Comparison of ENCODE assay signal across 9 mouse cellular contexts in the genomic region with DNA sequence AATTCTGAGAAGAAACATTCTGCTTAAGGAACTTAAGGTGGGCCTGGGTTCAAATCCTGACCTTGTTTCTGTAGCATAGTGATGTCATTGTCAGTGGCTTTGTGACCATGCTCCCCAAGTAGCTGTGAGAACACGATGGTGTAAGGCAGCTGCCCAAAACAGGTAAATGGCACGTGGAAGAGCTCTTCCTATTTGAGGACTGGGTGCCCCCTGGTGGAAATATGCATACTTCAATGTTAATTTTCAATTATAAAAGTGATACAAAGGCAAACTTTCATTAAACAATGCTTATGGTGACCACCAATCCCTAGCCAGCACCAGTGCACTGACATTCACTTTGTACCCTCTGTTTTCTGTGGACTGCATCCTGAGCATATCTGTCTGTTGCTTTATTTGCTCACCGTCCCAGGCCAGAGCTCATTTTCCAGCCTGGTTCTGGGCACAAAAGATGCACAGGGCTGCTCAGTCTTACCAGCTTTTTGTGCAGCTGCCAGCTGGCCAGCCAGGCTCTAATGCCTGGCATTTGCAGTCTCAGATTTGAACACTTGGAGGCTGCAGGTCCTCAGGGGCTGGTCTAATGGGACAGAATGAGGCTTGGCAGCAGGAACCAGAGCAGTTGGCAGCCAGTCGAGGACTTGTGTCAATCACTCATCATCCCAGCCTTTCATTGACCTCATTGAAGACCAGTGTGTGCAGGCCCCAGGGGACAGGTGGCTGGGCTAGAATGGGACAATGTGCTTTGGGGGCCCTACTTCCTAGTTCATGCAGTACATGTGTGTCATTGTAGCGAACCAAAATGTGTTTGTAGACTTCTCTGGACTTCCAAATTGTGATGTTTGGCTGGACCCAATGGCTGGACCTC. TPM values are rescaled to one million over a fixed set of nuclear protein-coding genes. Genes with fewer than 3 reads are reported as not detected.
DNase-seq lines count a peak whose midpoint lies in the region; ATAC-seq and TF ChIP-seq lines count a peak whose summit lies in the region.
"Had no signal": no experiment of that assay in that cellular context is flagged by ENCODE, and none has a peak within 500 bp of the region (broad histone marks: within the 10 kb centered on the region; RNA-seq: fewer than 3 reads in every experiment).

No protein-coding gene starts in this region.

- H3K4me1 ChIP-seq in forebrain, postnatal 0 days (ENCODE audit: insufficient read depth): no peaks in the 10 kb centered on the region
- H3K4me1 ChIP-seq: limb, embryonic 13.5 days had no signal

- peak; percentile 62 for TF ChIP-seq CTCF in forebrain, postnatal 0 days (IDR thresholded peaks at IDR 0.05; ENCODE audit: low read depth)

- no peaks in the 10 kb centered on the region for H3K36me3 ChIP-seq in forebrain, postnatal 0 days (ENCODE audit: insufficient read depth)
- no peaks in the 10 kb centered on the region for H3K36me3 ChIP-seq in splenic B cell, adult 2 months (ENCODE audit: control insufficient read depth, insufficient read depth, low read length, poor library complexity, severe bottlenecking)
- H3K36me3 ChIP-seq: limb, embryonic 13.5 days had no signal

- H3K27ac ChIP-seq in forebrain, postnatal 0 days (ENCODE audit: low read depth, low read length): no peak overlapping the region
- H3K27ac ChIP-seq: limb, embryonic 13.5 days had no signal

- H3K27me3 ChIP-seq in forebrain, postnatal 0 days (ENCODE audit: insufficient read depth, low read length): peaks cover 8% of the 10 kb centered on the region; the same call in 1 of the 2 replicates
- no peaks in the 10 kb centered on the region for H3K27me3 ChIP-seq in splenic B cell, adult 2 months (ENCODE audit: control insufficient read depth, insufficient read depth, low read length, poor library complexity, severe bottlenecking)

- DNase-seq in adrenal gland, postnatal 14 days: peak; percentile 70
- no peak for DNase-seq in adrenal gland, adult 8-10 months
- DNase-seq in left cerebral cortex, postnatal 4 days: peak; percentile 86
- DNase-seq in left cerebral cortex, adult 8-10 months (ENCODE audit: low spot score in 2 of 2): no peak
- DNase-seq in R1 (ENCODE audit: low read depth, low spot score): peak; percentile 16
- peak; percentile 68 for DNase-seq in forebrain, postnatal 0 days
- peak; percentile 49 for DNase-seq in splenic B cell, adult 2 months (ENCODE audit: low read depth, low spot score)
- no peak for DNase-seq in urinary bladder, adult 18-20 months (ENCODE audit: low spot score in 2 of 2)

- no peaks in the 10 kb centered on the region for H3K9me3 ChIP-seq in forebrain, postnatal 0 days (ENCODE audit: low read length)
- H3K9me3 ChIP-seq: limb, embryonic 13.5 days had no signal

- WGBS in forebrain, postnatal 0 days: 24% methylated on average over 5 of the region's 5 CpGs

- H3K4me3 ChIP-seq in forebrain, postnatal 0 days (ENCODE audit: low read depth, low read length): no peak overlapping the region
- H3K4me3 ChIP-seq: limb, embryonic 13.5 days had no signal

- intact Hi-C loops in left cerebral cortex, postnatal 4 days (cut with DNase I): loop anchor here (5.0 kb wide), 2 partner anchors 88 to 148 kb away; no protein-coding TSS in a partner anchor

- no peak overlapping the region for H3K9ac ChIP-seq in forebrain, postnatal 0 days
- H3K9ac ChIP-seq: limb, embryonic 13.5 days had no signal

- H3K4me2 ChIP-seq in forebrain, postnatal 0 days (ENCODE audit: low read depth): no peak overlapping the region
- H3K4me2 ChIP-seq: limb, embryonic 13.5 days had no signal

- peak; percentile 79 for ATAC-seq in forebrain, postnatal 0 days

RNA-seq across cellular contexts. Expression of a gene that starts 6.4 kb away (rescaled TPM):
- 1.6 and 2.0 TPM in 2 replicates for total RNA-seq in adrenal gland, postnatal 14 days (2021)
- total RNA-seq in adrenal gland, adult 8-10 months (2022): 10 to 100 TPM in 2 of 4 experiments, 1 to 10 TPM in 2; 4.3 to 12.2 (median 8.6) TPM
- total RNA-seq in left cerebral cortex, postnatal 4 days (2021): 1 to 10 TPM; 7.8 to 9.8 TPM
- 100 to 1,000 TPM; 173 to 220 (median 186) TPM for total RNA-seq in left cerebral cortex, adult 8-10 months (2022)
- total RNA-seq in forebrain, postnatal 0 days (2014; rRNA removed): 4.7 and 11.6 TPM in 2 replicates
- polyA plus RNA-seq in forebrain, postnatal 0 days (2015; fragmentation: Nextera tagmentation; extraction: Ambion mirVana): 1.8 and 4.7 TPM in 2 replicates

Comparison
In these comparisons a context has a peak if more than half of its experiments do, and no peak if none do; other contexts are left out.
1. DNase-seq: peak in adrenal gland, postnatal 14 days (single experiment), left cerebral cortex, postnatal 4 days (single experiment), R1 (single experiment), forebrain, postnatal 0 days (single experiment) and splenic B cell, adult 2 months (single experiment); none in adrenal gland, adult 8-10 months (single experiment), left cerebral cortex, adult 8-10 months (0 of 2) and urinary bladder, adult 18-20 months (0 of 2).
2. RNA of a gene that starts 6.4 kb away (total RNA-seq): 173 to 220 TPM in left cerebral cortex, adult 8-10 months; 4.3 to 12.2 TPM in adrenal gland, adult 8-10 months, 4.7 to 11.6 TPM in forebrain, postnatal 0 days, 7.8 to 9.8 TPM in left cerebral cortex, postnatal 4 days and 1.6 to 2.0 TPM in adrenal gland, postnatal 14 days; every median in the first group is over 10 times any median in the second.